Mouse (Mus musculus): ENCODE measurements around the gene Upk3b.
"Not testable (repeated sequence)": the region's sequence is repeated elsewhere in the genome, so short reads cannot be mapped to it uniquely, and the experiment has no call there.

Upk3b gene

DNA sequence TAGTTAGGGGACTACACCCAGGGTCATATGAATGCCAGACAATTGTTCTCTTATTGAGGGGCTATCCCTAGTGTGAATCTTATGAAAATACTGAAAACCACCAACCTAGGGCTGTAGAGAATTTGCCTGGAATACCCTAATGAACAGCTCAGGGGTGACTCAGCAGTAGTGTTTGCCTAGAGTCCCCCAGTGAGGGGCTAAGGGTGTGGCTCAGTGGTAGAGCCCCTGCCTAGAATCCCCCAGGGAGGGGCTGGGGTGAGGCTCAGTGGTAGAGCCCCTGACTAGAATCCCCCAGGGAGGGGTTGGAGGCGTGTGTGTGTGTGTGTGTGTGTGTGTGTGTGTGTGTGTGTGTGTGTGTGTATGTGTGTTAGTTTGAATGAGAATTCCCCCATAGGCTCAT lies 1.6 kb upstream of the Upk3b start:
- DNase-seq = no peak

DNA sequence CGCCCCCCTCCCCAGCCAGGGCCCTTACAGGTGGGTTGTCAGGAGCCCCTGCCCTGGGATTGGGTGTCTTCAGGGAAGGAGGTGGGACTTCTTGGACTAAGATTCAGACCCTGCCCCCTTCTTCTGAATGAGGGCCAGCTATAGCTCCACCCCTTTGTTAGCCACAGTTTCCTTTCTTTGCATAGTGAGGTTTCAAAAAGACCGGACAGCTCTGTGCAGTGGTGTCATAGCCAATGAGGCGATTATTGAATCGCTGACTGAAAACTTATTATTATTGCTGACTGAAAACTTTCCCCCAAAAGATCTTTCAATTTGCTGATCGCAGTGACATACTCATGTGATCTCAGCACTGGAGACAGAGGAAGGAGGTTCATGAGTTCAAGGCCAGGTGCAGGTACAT lies 1.9 kb downstream of the Upk3b start:
- DNase-seq = no peak

DNA sequence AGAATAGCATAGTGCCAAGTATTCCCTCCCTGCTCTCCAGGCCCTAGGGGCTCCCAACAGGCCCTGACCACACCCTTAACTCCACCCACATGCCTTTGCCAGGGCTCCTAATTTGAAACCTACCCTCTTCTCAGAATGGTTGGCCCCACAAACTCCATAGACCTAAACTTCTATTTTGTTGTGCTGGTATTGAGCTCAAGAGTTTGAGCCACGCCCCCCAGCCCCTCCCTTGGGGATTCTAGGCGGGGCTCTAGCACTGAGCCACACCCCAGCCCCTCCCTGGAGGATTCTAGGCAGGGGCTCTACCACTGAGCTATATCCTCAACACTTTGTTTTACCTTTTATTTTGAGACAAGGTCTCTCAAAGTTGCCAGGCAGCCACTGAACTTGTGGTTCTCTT lies 3.0 kb downstream of the Upk3b start:
- DNase-seq = no peak

DNA sequence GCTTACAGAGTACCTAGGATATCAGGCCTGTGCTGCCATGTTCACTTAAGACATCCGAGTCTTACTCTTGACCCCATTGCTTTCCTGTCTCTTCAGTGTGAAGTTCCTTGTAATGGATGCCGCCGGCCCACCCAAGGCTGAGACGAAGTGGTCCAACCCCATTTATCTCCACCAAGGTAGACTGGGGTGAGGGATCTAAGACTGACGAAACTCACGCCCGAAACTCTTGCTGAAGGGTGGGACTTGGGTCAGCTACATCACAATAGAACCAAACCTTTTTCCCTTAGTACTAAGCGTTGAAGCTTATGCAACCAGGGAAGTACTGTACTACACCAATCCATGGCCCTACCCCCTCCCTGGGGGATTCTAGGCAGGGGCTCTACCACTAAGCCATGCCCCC lies 3.4 kb downstream of the Upk3b start:
- no peak for DNase-seq

DNA sequence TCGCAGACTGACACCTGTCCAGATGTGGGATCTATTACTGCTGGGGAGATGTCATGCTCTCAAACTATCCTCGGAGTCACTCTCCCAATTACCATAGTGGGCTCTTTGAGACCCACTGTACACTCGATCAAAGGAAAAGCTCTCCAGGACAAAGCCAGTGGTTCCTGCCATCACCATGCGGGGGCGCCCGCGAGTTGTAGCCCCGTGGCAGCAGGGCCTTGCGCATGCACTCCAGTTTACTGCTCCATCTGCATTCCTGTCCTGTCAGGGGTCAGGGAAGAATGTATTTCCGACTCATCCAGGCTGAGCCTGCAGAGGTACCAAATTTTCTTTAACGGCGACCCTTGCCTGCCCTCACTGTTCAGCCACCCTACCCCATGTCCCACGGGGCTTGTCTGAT lies 6.6 kb downstream of the Upk3b start:
- DNase-seq = no peak

DNA sequence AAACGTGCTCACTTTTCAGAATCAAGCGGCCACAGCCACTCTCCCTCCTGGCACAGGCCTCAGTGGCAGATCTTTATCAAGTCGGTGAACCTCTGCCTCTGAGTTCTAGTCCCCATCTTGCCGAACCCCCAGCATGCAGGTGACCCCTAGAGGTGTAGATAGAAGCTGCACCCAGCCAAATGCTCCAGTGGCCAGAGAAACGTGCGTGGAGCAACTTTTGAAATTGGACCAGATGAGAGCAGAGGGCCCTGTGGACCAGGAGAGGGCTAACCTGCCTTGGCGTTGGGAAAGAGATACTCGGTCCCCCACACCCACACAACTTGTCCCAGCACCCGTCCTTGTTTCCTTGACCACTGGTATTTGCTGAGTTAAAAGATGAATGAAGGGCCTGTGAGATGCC lies 7.1 kb downstream of the Upk3b start:
- no peak for DNase-seq

DNA sequence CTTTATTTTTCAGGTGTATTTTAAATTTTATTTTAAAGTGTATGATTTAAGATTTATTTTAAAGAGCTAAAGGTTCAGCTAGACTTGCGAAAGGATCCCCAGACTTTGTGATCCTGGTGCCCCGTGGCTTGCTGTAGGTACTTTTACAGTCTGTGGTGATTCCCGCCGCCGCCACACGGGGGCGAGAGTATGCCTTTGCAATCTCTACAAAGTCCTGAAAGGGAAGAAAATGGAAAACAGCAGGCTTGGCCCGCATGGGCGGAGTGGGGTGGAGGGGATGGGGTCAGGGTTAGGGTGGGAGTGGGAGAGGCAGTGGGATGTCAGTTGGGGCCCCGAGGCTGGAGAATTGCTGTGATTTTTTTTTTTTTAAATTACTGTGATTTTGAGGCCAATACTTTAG lies 7.7 kb downstream of the Upk3b start:
- peak; percentile 70 for DNase-seq

DNA sequence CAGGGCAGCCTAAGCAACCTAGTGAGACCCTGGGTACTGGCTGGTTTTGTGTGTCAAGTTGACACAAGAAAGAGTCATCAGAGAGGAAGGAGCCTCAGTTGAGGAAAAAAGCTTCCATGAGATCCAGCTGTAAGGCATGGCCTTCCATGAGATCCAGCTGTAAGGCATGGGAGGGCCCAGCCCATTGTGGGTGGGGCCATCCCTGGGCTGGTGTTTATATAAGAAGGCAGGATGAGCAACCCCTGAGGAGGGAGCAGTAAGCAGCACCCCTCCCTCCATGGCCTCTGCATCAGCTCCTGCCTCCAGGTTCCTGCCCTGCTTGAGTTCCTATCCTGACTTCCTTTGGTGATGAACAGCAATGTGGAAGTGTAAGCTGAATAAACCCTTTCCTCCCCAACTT lies 10.2 kb downstream of the Upk3b start:
- not testable (repeated sequence) for DNase-seq

DNA sequence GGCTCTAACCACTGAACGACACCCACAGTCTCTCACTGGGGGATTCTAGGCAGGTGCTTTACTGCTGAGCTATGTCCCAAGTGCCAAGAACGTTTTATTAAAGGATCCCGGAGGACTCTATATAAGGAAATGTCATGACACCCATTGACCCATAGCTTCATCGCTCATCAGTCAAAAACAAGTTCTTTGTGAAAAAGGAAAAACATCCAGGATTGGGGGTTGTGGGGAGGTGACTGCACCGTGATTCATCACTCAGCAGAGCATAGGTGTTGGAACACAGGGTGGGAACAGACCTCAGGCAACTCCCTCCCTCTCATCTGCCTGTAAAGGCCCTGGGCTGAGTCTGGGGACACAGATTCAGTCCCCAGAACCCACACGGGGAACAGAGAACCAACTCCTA lies 11.6 kb downstream of the Upk3b start:
- DNase-seq = no peak

DNA sequence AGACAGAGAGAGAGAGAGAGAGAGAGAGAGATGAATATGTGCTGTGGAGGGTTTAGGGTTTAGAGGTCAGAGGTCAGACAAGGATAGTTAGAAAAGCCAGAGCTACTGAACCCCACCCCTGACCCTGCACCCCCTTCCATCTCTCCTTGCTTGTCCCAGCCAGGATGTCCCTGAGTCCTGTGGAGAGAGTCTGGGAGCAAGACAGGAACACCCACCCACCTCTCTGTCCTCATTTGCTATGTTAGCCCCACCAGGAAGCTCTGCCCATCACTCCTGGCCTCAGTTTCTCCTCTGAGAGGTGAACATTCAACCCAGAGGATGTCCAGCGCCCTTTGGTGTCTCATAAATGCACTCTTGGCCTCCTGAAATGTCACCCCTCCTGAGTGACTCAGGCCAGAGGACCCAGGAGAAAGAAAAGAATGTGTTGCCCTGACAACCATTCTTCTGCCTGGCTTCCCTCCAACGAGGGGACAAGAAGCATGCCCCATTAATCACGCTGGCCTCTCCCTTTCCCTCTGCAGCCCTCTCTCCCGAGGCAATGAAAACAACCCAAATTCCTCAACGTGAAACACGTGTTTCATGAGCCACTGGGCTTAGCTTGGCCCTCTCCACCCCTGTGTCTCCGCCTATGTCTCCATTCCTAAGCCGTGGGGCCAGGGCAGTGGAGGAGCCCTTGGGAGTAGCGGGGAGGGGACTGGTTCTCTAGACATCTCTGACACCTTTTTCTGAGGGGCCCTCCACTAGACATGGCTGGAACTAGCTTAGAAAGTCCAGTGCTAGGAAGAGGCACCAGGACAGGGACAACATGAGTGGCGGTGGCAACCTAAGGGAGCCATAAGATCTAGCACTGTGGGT lies 13.2 kb downstream of the Upk3b start:
- peak; percentile 9 for DNase-seq

DNA sequence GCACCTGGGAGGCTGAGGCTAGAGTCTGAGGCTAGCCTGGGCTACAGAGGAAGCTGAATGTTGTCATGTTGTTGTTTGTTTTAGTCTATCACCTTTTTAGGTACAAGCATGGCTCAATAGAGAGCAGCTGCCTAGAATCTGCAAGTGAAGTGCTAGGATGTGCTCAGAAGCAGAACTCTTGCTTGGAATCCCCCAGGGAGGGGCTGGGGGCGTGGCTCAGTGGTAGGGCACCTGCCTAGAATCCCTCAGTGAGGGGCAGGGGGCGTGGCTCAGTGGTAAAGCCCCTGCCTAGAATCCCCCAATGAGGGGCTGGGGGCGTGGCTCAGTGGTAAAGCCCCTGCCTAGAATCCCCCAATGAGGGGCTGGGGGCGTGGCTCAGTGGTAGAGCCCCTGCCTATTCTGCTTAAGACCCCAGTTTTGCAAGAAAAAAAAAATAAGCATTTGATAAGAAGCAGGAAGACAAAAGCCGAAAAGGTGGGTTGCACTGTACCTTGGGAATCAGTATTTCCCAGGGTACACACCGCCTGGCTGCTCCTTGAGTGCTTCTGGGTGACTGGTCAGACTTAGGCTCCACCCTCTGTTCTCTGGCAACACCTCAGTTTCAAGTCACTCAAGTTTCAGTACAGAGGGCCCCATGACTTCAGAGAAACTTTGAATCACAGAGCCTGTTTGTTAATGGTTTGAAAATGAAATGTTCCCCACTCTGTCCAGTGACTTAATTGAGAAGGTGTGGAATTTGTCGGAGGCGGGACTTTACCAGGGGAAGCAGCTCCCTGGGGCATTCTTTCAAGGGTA lies 14.8 kb downstream of the Upk3b start:
- DNase-seq = no peak

DNA sequence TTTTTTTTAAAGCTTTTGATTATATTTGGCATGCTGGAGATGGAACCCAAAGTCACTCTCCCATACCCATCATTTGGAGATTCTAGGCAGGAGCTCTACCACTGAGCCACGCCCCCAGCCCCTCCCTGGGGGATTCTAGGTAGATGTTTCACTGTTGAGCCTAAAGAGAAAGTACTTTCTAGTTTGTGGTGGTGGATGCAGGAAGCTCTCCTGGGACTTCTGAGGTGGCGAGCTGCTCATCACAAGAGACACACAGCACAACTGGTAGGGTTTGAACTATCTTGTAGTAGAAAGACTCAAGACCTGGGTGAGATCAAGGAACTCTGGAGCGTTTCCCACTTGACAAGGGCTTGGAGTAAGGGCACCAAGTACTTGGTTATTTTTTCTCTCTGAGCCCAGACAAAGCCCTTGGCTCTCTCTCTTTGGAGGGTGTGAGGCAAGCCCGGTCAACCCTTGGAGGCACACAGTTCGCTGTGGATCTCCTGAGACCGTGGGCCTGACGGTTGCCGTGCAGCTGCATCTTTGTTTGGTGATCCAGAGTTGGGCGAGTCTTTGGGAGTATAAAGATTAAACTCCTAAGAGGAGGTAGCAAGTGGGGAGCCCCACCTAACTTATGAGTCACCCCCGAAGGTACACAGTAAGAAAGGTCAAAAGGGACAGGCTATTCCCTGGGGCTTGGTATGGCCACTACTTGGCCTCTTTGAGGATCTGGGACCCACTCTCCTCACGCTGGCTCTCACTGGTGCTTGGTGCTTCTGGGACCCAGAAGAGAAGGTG lies 16.2 kb downstream of the Upk3b start, which contains the start of gene Upk3bl:
TSS of gene Upk3bl (plus strand) at position 192 of the 777 bp plus-strand sequence.
- no peak for DNase-seq

DNA sequence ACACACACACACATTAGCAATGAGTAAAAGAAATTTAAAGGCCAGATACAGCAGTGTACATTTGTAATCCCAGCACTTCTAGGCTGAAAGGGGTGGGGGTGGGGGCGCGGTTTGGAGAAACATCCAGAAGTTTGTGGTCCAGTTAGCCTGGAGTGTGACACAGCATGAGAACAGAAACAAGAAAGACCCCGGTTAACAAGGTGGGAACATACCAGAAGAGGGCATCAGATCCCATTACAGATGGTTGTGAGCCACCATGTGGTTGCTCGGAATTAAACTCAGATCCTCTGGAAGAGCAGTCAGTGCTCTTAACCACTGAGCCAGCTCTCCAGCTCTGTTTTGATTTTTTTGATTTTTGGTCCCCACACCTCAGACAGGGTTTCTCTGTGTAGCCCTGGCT lies 17.8 kb downstream of the Upk3b start:
- DNase-seq = no peak

DNA sequence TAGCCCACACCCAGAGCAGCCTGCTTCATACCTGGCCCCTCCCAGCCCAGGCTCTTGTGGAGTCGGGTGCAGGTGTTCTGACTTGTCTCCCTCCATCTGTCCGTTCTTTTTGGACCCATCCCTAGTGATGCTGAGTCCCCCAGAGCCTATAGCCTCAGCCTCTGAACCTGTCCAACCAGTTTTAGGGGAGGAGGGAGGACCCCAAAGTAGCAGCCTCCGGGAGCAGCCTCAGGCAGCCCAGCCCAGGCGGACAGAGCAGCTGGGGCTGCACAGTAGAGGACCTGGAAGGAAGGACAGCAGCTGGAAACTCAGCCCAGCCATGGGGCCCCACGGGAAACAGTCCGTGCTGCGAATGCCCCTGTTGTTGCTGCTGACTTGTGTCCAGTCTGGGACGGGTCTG lies 18.8 kb downstream of the Upk3b start:
- DNase-seq = no peak

DNA sequence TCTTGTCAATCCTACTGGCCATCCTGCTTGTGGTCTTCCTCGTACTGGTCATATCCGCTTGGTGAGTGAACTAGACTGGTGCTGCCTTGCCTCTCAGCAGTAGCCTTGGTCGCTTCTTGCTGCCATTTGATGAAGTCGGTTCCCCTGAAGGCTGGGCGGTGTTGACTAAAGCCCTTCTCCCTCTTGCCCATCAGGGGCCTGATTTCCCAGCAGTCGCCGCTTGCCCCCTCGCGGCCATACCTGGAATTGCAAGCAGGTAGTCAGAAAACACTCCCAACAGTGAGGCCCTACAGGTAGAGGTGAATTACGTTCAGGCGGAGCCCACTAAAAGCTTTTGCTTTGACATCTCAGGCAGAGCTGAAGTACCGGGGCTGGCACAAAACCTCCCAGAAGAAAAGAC lies 23.3 kb downstream of the Upk3b start:
- DNase-seq = peak; percentile 58

DNA sequence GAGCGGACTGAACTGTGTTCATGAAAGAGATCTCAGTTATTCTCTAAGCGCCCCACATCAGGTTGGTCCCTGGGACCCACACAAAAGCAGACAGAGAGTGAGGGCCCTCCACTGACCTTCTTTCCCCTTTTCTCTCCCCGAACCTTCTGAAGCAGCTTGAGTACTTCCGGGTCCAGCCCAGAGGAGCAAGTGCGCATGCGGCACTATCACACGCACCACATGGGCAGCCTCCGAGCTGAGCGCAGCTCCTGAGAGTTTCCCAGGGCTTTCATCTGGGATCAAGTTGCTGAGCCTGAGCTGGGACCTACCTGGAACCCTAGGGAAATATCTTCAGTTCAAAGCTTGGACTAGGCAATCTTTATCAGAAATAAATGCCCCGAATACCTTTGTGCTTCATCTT lies 25.6 kb downstream of the Upk3b start:
- no peak for DNase-seq

DNA sequence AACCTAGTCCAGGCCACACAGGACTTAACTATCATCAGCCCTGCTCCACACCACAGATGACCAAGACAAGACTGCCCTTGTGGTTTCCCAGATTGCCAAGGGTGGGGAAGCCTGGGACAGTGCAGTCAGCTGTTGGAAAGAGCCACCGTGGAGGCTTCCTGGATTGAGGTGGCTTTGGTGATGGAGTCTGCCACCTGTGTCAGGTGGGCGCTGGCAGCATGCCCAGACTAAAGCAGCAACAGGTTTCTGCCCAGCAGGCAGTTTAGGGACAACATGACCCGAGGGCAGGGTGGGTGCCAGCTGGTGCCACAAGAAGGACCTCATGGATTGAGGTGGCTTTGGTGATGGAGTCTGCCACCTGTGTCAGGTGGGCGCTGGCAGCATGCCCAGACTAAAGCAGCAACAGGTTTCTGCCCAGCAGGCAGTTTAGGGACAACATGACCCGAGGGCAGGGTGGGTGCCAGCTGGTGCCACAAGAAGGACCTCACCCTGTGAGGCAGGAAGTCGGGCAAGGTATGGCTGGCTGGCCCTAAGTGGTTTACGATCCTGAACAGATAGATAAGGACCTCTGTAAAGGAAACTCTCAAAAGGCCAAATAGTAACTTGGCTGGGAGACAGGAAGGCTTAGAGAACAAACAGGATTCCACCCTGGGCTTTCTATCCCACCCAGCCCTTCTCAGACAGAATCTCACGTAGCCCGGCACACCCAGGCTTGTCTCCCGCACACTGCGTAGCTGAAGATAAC lies 28.3 kb downstream of the Upk3b start:
- DNase-seq = not testable (repeated sequence)

DNA sequence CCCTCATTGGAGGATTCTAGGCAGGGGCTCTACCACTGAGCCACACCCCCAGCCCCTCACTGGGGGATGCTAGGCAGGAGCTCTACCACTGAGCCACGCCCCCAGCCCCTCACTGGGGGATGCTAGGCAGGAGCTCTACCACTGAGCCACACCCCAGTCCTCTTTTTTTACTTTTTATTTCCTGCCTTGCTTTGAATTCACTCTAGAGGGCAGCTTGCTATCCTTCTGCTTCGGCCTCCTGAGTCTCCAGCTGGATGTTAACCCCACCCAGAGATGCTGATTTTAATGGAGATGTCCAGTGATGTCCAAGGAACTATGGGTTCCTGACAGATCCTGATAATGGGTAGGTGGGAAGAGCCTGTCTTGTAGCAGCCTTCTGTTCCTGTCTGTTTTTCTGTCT lies 31.1 kb downstream of the Upk3b start:
- DNase-seq = no peak

DNA sequence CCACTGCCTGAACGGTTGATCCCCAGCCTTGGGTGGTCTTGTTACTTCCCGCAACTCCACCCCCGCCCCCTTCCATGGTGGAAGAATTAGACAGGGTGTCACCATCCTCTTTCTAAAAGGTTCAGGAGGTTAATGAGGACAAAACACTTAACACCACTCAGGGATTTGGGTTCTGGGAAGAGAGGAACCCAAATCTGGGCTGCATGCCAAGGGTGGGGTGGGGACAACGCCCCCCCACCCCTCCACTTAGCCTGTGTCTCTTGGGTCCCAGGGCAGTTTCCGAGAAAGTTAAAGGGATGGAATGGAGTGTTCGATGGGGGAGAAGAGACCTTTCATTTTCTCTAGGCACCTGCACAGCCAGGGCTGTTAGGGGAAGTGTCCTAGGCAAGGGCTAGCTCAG lies 34.8 kb downstream of the Upk3b start:
- no peak for DNase-seq

DNA sequence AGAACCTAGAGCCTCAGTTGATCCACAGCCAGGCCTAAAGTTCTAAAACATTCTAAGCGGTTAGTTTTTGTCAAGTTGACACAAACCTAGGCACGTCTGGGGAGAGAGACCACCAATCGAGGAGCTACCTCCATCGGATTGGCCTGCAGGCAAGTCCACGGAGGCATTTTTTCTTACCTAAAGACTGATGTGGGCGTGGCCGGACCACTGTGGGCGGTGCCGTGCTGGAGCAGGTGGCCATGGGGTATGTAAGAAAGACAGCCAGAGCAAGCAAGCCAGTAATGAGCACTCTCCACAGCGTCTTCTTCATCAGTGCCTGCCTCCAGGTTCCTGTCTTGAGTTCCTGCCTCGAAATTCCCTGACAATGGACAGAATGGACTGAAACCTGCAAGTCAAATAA lies 35.2 kb downstream of the Upk3b start:
- DNase-seq = no peak

DNA sequence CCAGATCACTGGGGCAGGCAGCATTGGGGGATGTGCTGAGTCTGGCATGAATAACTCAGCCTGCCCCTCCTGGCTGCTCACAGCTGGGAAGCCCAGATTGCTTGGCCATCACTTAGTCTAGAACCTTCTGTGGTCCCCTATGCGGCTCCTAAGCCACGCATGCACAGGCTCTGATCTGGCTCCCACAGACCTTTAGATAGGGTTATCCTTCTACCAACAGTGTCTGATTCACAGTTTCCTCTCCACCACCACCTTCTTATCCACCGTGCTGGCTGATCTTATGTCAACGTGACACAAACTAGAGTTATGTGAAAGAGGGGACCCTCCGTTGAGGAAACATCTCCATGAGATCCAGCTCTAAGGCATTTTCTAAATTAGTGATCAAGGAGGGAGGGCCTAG lies 36.8 kb downstream of the Upk3b start:
- DNase-seq = no peak

DNA sequence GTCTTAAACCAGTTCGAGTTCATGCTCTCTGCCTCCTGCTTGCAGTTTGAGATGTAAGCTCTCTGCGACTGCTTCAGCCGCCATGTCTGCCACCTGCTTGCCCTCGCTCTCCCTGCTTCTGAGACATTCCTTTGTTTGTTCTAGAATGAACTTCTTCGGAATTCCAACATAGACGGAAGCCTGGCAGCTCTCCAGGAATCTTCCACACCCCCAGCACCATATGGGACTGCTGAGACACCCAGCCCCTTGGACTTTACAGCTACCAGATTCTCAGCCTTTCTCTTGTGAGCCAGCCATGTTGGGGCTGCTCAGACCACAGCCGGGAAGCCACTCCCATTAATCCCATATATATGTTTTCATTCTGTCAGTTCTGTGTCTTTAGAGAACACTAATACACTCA lies 38.0 kb downstream of the Upk3b start:
- no peak for DNase-seq
